Mouse (Mus musculus): Measurements from ENCODE around the gene Igsf6. TPM values are rescaled to one million over a fixed set of nuclear protein-coding genes. Genes with fewer than 3 reads are reported as not detected.

The Igsf6 gene
- total RNA-seq, 2 experiments from 2014 or later = 0.78 to 1.5 TPM

Other genes with a start within 250 kb of the Igsf6 start
- 10 to 100 TPM; 56.3 to 60.9 TPM for gene Eef2k, start 231.7 kb downstream of the Igsf6 start, total RNA-seq (2021)
- 10 to 100 TPM; 14.0 to 15.9 TPM for gene Polr3e, start 156.8 kb downstream of the Igsf6 start, total RNA-seq (2021)
- gene Cdr2, start 92.3 kb downstream of the Igsf6 start, total RNA-seq (2021) = 10 to 100 TPM in 1 of 2 experiments, 1 to 10 TPM in 1; 6.9 to 10.9 TPM
- not detected for gene Mfsd13b, start 92.1 kb downstream of the Igsf6 start, total RNA-seq (2021)
- gene Mettl9, start 40.1 kb downstream of the Igsf6 start, total RNA-seq (2021) = 10 to 100 TPM; 41.8 to 48.8 TPM
- 1 to 10 TPM; 1.0 to 1.5 TPM for gene Otoa, start 7.1 kb upstream of the Igsf6 start, total RNA-seq (2021)

Measured in gastrocnemius, postnatal 10 days (tissue).